Mouse (Mus musculus) CH12.LX (cell line): ENCODE measurements around the gene Aarsd1. TPM values are rescaled to one million over a fixed set of nuclear protein-coding genes. Genes with fewer than 3 reads are reported as not detected.

Experiments
- DNase-seq: peaks from one replicate; pipeline ENCODE4 v3.0.0-alpha.2; 2013; ENCODE audit errors: extremely low read depth
- H3K27ac ChIP-seq: 2 replicates; pipeline ENCODE4 v1.5.1; 2012; ENCODE audit warnings: low read depth, mild to moderate bottlenecking, control low read depth, moderate library complexity; ENCODE audit not compliant: insufficient read depth
- H3K27me3 ChIP-seq: replicated peaks from 2 replicates; pipeline ENCODE3; 2012; ENCODE audit warnings: inconsistent platforms
- H3K36me3 ChIP-seq, 2 experiments: replicated peaks in 1 of 2; 2 replicates each; pipeline versions ENCODE3 to v1.6.1; 2012; ENCODE audit warnings: inconsistent platforms in 1 of 2, low read length in 1 of 2, mild to moderate bottlenecking in 1 of 2, mixed read lengths in 1 of 2, moderate library complexity in 1 of 2; ENCODE audit not compliant: control insufficient read depth in 1 of 2, insufficient read depth in 1 of 2
- H3K4me1 ChIP-seq, 2 experiments: 2 replicates each; pipeline ENCODE4 v1.6.1; 2012; ENCODE audit warnings: inconsistent platforms in 1 of 2, moderate library complexity in 1 of 2; ENCODE audit not compliant: insufficient read depth in 2 of 2, control insufficient read depth in 1 of 2
- H3K4me2 ChIP-seq: 2 replicates; pipeline ENCODE4 v1.6.1; 2012; ENCODE audit warnings: low read depth, mild to moderate bottlenecking, control low read depth; ENCODE audit not compliant: poor library complexity, insufficient read depth, severe bottlenecking
- H3K4me3 ChIP-seq, 3 experiments: fragments of 150-350 bp in 1 of 3; sonication (generic) in 1 of 3; replicated peaks in 1 of 3; 2 replicates each; pipeline versions ENCODE3 to v1.5.1; 2011 to 2012; ENCODE audit warnings: low read depth in 2 of 3, low read length in 2 of 3, mild to moderate bottlenecking in 2 of 3, moderate library complexity in 2 of 3, control low read depth in 1 of 3, improper control_type of control experiment in 1 of 3, inconsistent platforms in 1 of 3, mixed read lengths in 1 of 3; ENCODE audit not compliant: poor library complexity in 1 of 3
- H3K79me2 ChIP-seq: replicated peaks from 2 replicates; pipeline ENCODE4 v1.6.1; 2012; ENCODE audit warnings: mild to moderate bottlenecking, moderate library complexity; ENCODE audit not compliant: control insufficient read depth, poor library complexity, insufficient read depth, severe bottlenecking; ENCODE audit errors: extremely low read depth
- H3K9ac ChIP-seq: 2 replicates; pipeline ENCODE4 v1.6.1; 2012; ENCODE audit warnings: low read depth, mild to moderate bottlenecking, control low read depth, moderate library complexity; ENCODE audit not compliant: insufficient read depth
- H3K9me3 ChIP-seq: replicated peaks from 2 replicates; pipeline ENCODE3; 2012; ENCODE audit warnings: low read length, inconsistent platforms, mixed read lengths
- BHLHE40 ChIP-seq: IDR thresholded peaks from 2 replicates; pipeline ENCODE4 v1.6.1; 2011; ENCODE audit warnings: mild to moderate bottlenecking, low read depth, low read length, improper control_type of control experiment
- CHD1 ChIP-seq: IDR thresholded peaks from 2 replicates; pipeline ENCODE4 v1.6.1; 2012; ENCODE audit warnings: low read depth, low read length, improper control_type of control experiment, inconsistent platforms
- E2F4 ChIP-seq: IDR thresholded peaks from 2 replicates; pipeline ENCODE4 v1.6.1; 2011; ENCODE audit warnings: low read depth, low read length, improper control_type of control experiment; ENCODE audit not compliant: insufficient replicate concordance
- EP300 ChIP-seq: IDR thresholded peaks from 2 replicates; pipeline ENCODE4 v1.6.1; 2011; ENCODE audit warnings: low read length, improper control_type of control experiment
- GABPA ChIP-seq: IDR thresholded peaks from 2 replicates; pipeline ENCODE4 v1.6.1; 2012; ENCODE audit warnings: low read depth, low read length, improper control_type of control experiment, inconsistent platforms; ENCODE audit not compliant: insufficient replicate concordance
- HCFC1 ChIP-seq: IDR thresholded peaks from 2 replicates; pipeline ENCODE4 v1.6.1; 2012; ENCODE audit warnings: low read depth, mild to moderate bottlenecking, inconsistent platforms, low read length, improper control_type of control experiment
- KAT2A ChIP-seq: IDR thresholded peaks from 2 replicates; pipeline ENCODE4 v1.6.1; 2012; ENCODE audit warnings: low read length, improper control_type of control experiment, inconsistent platforms; ENCODE audit not compliant: insufficient replicate concordance
- MAX ChIP-seq: IDR thresholded peaks from 2 replicates; pipeline ENCODE4 v1.6.1; 2011; ENCODE audit warnings: low read length, improper control_type of control experiment
- MEF2A ChIP-seq: IDR thresholded peaks from 2 replicates; pipeline ENCODE4 v1.6.1; 2014; ENCODE audit warnings: low read depth, mild to moderate bottlenecking, inconsistent platforms, low read length, improper control_type of control experiment, borderline replicate concordance
- NELFE ChIP-seq: IDR thresholded peaks from 2 replicates; pipeline ENCODE4 v1.6.1; 2011; ENCODE audit warnings: low read depth, low read length, improper control_type of control experiment
- NRF1 ChIP-seq: IDR thresholded peaks from 2 replicates; pipeline ENCODE4 v1.6.1; 2014; ENCODE audit warnings: low read depth, mild to moderate bottlenecking, inconsistent platforms, low read length, improper control_type of control experiment, moderate library complexity
- PAX5 ChIP-seq: IDR thresholded peaks from 2 replicates; pipeline ENCODE4 v1.6.1; 2012; ENCODE audit warnings: low read length, inconsistent platforms, mixed read lengths
- RAD21 ChIP-seq: IDR thresholded peaks from 2 replicates; pipeline ENCODE4 v1.6.1; 2011; ENCODE audit warnings: low read depth, mild to moderate bottlenecking, low read length, improper control_type of control experiment, moderate library complexity
- RCOR1 ChIP-seq: conservative IDR thresholded peaks from 2 replicates; pipeline ENCODE4 v1.6.1; 2012; ENCODE audit warnings: low read depth, mild to moderate bottlenecking, inconsistent platforms, low read length, improper control_type of control experiment
- SIN3A ChIP-seq: IDR thresholded peaks from 2 replicates; pipeline ENCODE4 v1.6.1; 2012; ENCODE audit warnings: low read length, improper control_type of control experiment, inconsistent platforms
- TBP ChIP-seq: conservative IDR thresholded peaks from 2 replicates; pipeline ENCODE4 v1.6.1; 2011; ENCODE audit warnings: low read depth, low read length, improper control_type of control experiment
- TCF12 ChIP-seq: IDR thresholded peaks from 2 replicates; pipeline ENCODE4 v1.6.1; 2014; ENCODE audit warnings: low read depth, mild to moderate bottlenecking, inconsistent platforms, low read length, improper control_type of control experiment
- UBTF ChIP-seq: IDR thresholded peaks from 2 replicates; pipeline ENCODE4 v1.6.1; 2012; ENCODE audit warnings: low read depth, mild to moderate bottlenecking, inconsistent platforms, low read length, improper control_type of control experiment, moderate library complexity
- USF1 ChIP-seq: IDR thresholded peaks from 2 replicates; pipeline ENCODE4 v1.6.1; 2014; ENCODE audit warnings: low read depth, mild to moderate bottlenecking, inconsistent platforms, low read length, improper control_type of control experiment
- USF2 ChIP-seq: conservative IDR thresholded peaks from 2 replicates; pipeline ENCODE4 v1.6.1; 2011; ENCODE audit warnings: low read depth, low read length, improper control_type of control experiment
- ZC3H11A ChIP-seq: IDR thresholded peaks from 2 replicates; pipeline ENCODE4 v1.6.1; 2012; ENCODE audit warnings: low read depth, mild to moderate bottlenecking, inconsistent platforms, low read length, improper control_type of control experiment
- ZKSCAN1 ChIP-seq: IDR thresholded peaks from 2 replicates; pipeline ENCODE4 v1.6.1; 2012; ENCODE audit warnings: low read depth, inconsistent platforms, low read length, improper control_type of control experiment, borderline replicate concordance
- ZMIZ1 ChIP-seq: IDR thresholded peaks from 2 replicates; pipeline ENCODE4 v1.6.1; 2012; ENCODE audit warnings: low read depth, mild to moderate bottlenecking, inconsistent platforms, low read length, improper control_type of control experiment
- ZNF384 ChIP-seq: IDR thresholded peaks from 2 replicates; pipeline ENCODE4 v1.6.1; 2012; ENCODE audit warnings: low read depth, low read length, improper control_type of control experiment, inconsistent platforms
- dilution Hi-C: fragments of 300-500 bp; cut with MboI; formaldehyde crosslinking; loops from 2 replicates; pipeline ENCODE4 v1.14.3; 2020; ENCODE audit warnings: low sequenced_read_pairs; ENCODE audit not compliant: extremely low pct_unique_long_range_greater_than_20kb, extremely low pct_ligation_motif_present
- in situ Hi-C: fragments of 300-500 bp; cut with MboI; formaldehyde crosslinking; loops from 3 replicates; pipeline ENCODE4 v1.14.3; 2019; ENCODE audit warnings: low sequenced_read_pairs, low pct_ligation_motif_present, low pct_unique_long_range_greater_than_20kb, mixed read lengths
- polyA plus RNA-seq: library from polyadenylated mRNA; unstranded; fragments of >175 nt; gene quantifications from 2 replicates; pipeline ENCODE4 v1.2.1, GENCODE M21; 2012; ENCODE audit warnings: low read depth; ENCODE audit not compliant: insufficient read length
- total RNA-seq, 2 experiments: library from RNA; depleted of rRNA; stranded (reverse); fragments of 300-350 nt in 1 of 2; fragments of >200 nt in 1 of 2; gene quantifications; 2 replicates each; pipeline ENCODE4 v1.2.3; 2012 to 2014

The Aarsd1 gene
- total and polyA plus RNA-seq, 3 experiments = 81.5 to 133 (median 84.5) TPM

DNA sequence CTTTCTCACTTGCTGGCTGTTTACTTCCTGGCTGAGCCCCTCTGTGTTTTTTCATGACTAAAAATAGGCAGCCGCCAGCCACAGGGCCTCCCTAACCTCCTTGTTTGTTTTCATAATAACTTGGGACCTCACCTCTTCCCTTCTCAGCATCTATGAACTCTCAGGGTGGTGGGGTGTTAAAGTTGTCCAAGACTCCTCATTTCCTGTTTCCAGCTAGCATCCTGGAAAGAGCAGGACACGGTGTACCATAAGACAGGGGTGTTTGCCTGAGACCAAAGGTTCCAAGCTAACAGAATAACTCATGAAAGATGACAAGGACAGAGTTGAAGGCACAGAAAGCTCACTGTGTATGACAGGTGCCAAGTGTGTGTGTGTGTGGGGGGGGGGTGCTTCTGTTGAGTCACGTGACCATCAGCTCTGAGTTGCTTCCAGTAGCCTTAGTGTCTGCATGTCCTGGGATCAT lies 56.7 kb downstream of the Aarsd1 start:
- Histone ChIP-seq H3K9ac (no peak overlapping the region), H3K27me3 (no peaks in the 10 kb centered on the region), H3K4me1 (peaks cover 4 to 14% of the 10 kb centered on the region in 2 experiments; a peak in 3 of 4 replicates), H3K4me2 (no peak overlapping the region; the same call in 1 of the 2 replicates), H3K9me3 (no peaks in the 10 kb centered on the region), H3K4me3 (no peak overlapping the region), H3K36me3 (no peaks in the 10 kb centered on the region), H3K79me2 (no peaks in the 10 kb centered on the region), H3K27ac (no peak overlapping the region)
- in situ Hi-C loops = no loop called here
- DNase-seq = no peak
- dilution Hi-C loops = no loop called here
- TF ChIP-seq MEF2A (peak; percentile 49; the same call in 1 of the 2 replicates), USF2 (peak; percentile 34; the same call in 1 of the 2 replicates), UBTF (no peak), NRF1 (no peak), BHLHE40 (peak; percentile 47), TBP (no peak), PAX5 (no peak), USF1 (peak; percentile 70), RAD21 (no peak), EP300 (no peak), ZMIZ1 (no peak), TCF12 (no peak), HCFC1 (no peak)

DNA sequence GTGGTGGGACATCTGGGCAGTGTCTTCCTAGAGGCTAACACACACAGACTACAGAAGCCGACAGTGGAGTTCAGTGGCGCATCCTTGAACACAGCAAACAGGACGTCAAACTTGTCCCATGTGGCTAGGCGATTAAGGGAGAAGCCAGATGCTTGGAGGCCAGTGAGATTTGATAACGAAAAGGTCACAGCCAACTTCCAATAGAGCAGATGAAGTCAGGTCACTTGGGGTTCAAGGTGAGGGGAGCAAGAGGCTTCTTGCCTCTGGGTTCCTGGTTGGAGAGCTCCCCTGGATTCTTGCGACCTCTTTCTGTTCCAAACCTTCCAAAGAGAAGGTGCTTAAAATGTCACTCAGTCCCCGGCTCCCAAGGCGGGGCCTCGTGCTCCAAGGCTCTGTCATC lies 57.6 kb downstream of the Aarsd1 start:
- H3K4me3 ChIP-seq = no peak overlapping the region
- TF ChIP-seq GABPA = no peak
- no peak for TF ChIP-seq MEF2A
- no peak for TF ChIP-seq PAX5
- no peak for TF ChIP-seq ZNF384
- no peak for TF ChIP-seq CHD1
- no peak for TF ChIP-seq ZKSCAN1
- TF ChIP-seq SIN3A = no peak
- TF ChIP-seq KAT2A = no peak
- no peak for TF ChIP-seq MAX
- TF ChIP-seq E2F4 = no peak
- TF ChIP-seq RAD21 = no peak
- no peak for TF ChIP-seq NELFE
- no peak for TF ChIP-seq TCF12
- no peak for TF ChIP-seq NRF1
- TF ChIP-seq USF1 = no peak
- no peak for TF ChIP-seq EP300
- TF ChIP-seq ZC3H11A = no peak
- TF ChIP-seq ZMIZ1 = no peak
- TF ChIP-seq RCOR1 = no peak
- TF ChIP-seq, all 38 proteins: peak for 0
- Histone ChIP-seq H3K27me3 (peaks cover 2% of the 10 kb centered on the region), H3K36me3 (no peaks in the 10 kb centered on the region), H3K9me3 (no peaks in the 10 kb centered on the region), H3K4me2 (no peak overlapping the region), H3K79me2 (no peaks in the 10 kb centered on the region), H3K9ac (no peak overlapping the region), H3K27ac (no peak overlapping the region), H3K4me1 (peaks cover 4 to 14% of the 10 kb centered on the region in 2 experiments; a peak in 3 of 4 replicates)
- in situ Hi-C loops = no loop called here
- dilution Hi-C loops = no loop called here
- no peak for DNase-seq
